Mouse (Mus musculus): ENCODE results near the gene Prss23. TPM values are rescaled to one million over a fixed set of nuclear protein-coding genes. Genes with fewer than 3 reads are reported as not detected.
A peak's percentile ranks its signal among the peaks of the same experiment; 100 is the strongest.

Gene Prss23
- polyA plus RNA-seq, 1 experiment from 2014 or later, result 14.4 TPM

DNA sequence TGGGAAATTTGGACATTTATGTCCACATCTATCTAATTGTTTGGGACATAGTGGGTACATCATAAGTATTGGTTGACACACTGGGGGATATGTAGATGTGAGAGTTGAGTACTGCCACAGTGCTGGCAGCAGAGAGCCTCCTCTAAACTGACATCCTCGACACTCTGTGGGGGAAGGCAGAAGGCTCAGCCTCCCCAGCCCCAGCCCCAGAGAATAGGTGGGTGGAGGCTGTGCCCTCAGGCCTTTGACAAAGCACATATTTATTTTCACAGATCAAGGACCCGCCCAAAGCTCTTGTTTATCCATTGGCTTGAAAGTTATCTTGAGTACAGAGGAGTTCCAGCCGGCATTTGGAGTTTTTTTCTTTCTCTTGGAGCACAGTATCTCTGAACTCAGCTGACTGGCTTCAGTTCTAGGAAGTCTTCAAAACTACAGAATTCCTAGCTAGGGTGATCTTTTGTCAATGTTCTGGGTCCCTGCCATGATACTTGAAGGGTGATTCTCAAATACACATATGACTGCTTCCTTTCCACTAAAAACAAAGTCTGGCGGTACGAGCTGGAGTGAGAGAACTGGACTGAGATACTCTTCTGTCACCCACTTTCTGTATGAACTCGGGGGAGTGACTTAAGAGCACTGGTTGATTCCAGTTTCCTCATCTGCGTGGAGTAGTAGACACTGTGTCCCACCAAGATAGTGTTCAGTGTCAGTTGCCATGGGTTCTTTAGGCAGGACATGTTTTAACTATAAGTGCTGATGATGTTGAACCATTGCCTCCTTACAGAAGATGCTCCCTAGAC is 43.0 kb downstream of the Prss23 start:
- H3K27me3 ChIP-seq, result no peaks in the 10 kb centered on the region
- H3K36me3 ChIP-seq, result no peaks in the 10 kb centered on the region
- no peak overlapping the region for H3K4me3 ChIP-seq (replicated peaks)
- H3K9me3 ChIP-seq, result no peaks in the 10 kb centered on the region
- no peak overlapping the region for H3K9ac ChIP-seq (replicated peaks)
- no peak overlapping the region for H3K27ac ChIP-seq
- H3K4me2 ChIP-seq (replicated peaks), result no peak overlapping the region
- ATAC-seq, result no peak
- H3K4me1 ChIP-seq (replicated peaks), result no peaks in the 10 kb centered on the region
- WGBS, result 80% methylated on average over 7 of the region's 7 CpGs

DNA sequence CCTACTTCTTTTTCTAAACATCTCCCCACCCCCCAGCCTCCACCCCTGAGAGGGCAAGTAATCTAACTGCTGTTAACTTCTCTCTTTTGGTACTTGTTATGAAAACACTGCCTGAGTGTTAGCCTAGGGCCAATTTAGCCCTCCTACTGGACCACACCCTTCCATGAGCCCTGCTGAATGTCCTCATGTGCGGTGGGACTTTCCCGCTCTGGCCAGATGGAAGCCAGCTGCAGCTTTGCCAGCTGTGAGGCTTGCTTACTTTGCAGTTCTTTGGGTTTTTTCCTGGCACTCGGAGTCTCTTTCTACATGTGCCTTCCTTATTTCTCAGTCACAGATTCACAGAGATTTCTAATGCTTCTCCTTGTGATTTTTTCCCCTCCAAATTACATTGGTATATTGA is 45.3 kb downstream of the Prss23 start:
- H3K9me3 ChIP-seq, result no peaks in the 10 kb centered on the region
- H3K4me1 ChIP-seq (replicated peaks), result no peaks in the 10 kb centered on the region
- no peaks in the 10 kb centered on the region for H3K36me3 ChIP-seq
- no peak for ATAC-seq
- H3K9ac ChIP-seq (replicated peaks), result no peak overlapping the region
- H3K4me2 ChIP-seq (replicated peaks), result no peak overlapping the region
- no peak overlapping the region for H3K27ac ChIP-seq
- no peaks in the 10 kb centered on the region for H3K27me3 ChIP-seq
- no peak overlapping the region for H3K4me3 ChIP-seq (replicated peaks)
- WGBS, result 84% methylated on average over 3 of the region's 3 CpGs

DNA sequence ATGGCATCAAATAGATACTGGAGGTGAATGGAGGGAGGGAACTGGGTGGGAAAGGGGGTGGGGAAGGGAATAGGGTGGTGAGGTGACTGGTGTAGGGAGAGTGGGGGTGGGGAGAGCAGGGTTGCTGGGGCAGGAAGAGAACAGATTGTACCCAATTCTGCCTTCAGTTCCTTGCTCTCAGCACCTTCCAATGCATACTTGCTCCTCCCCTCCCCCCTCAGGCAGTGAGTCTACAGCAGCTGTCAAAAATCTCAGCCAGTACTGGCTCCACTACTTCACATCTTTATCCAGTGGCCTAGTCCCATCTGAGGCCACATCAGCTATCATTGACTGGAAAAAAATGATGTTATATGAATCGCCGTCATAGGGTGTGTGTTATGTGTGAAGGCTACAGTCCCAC is 48.5 kb downstream of the Prss23 start:
- H3K36me3 ChIP-seq, result no peaks in the 10 kb centered on the region
- WGBS, result 91% methylated on average over 2 of the region's 2 CpGs
- ATAC-seq, result no peak

GRCm38 (mm10) chr7:89477294-89477999 is 49.5 kb downstream of the Prss23 start:
- Histone ChIP-seq H3K4me1 (replicated peaks) (no peaks in the 10 kb centered on the region), H3K9me3 (no peaks in the 10 kb centered on the region), H3K4me3 (replicated peaks) (no peak overlapping the region), H3K36me3 (no peaks in the 10 kb centered on the region), H3K27ac (no peak overlapping the region), H3K27me3 (no peaks in the 10 kb centered on the region; the same call in 1 of the 2 replicates), H3K4me2 (replicated peaks) (no peak overlapping the region), H3K9ac (replicated peaks) (no peak overlapping the region)
- 4% methylated on average over 1 of the region's 1 CpGs for WGBS
- ATAC-seq, result peak; percentile 87

More for the DNA sequence above, 48.5 kb downstream of the Prss23 start:
- H3K9ac ChIP-seq (replicated peaks), result no peak overlapping the region
- no peaks in the 10 kb centered on the region for H3K9me3 ChIP-seq
- no peaks in the 10 kb centered on the region; the same call in 1 of the 2 replicates for H3K27me3 ChIP-seq
- H3K4me3 ChIP-seq (replicated peaks), result no peak overlapping the region
- H3K4me1 ChIP-seq (replicated peaks), result no peaks in the 10 kb centered on the region
- no peak overlapping the region for H3K4me2 ChIP-seq (replicated peaks)
- no peak overlapping the region for H3K27ac ChIP-seq

- WGBS, result 64% methylated on average over 4 of the region's 4 CpGs
- no peak overlapping the region for H3K4me3 ChIP-seq (replicated peaks)
- ATAC-seq, result no peak
- no peaks in the 10 kb centered on the region; the same call in 1 of the 2 replicates for H3K27me3 ChIP-seq
- no peak overlapping the region for H3K9ac ChIP-seq (replicated peaks)
- H3K4me1 ChIP-seq (replicated peaks), result no peaks in the 10 kb centered on the region
- H3K36me3 ChIP-seq, result no peaks in the 10 kb centered on the region
- no peak overlapping the region for H3K4me2 ChIP-seq (replicated peaks)
- no peaks in the 10 kb centered on the region for H3K9me3 ChIP-seq
- H3K27ac ChIP-seq, result no peak overlapping the region
Observed at GRCm38 (mm10) chr7:89473442-89473841, 53.5 kb downstream of the Prss23 start.

- ATAC-seq, result peak; percentile 60
- no peak overlapping the region for H3K4me3 ChIP-seq (replicated peaks)
- H3K27ac ChIP-seq, result 0 out of 2 replicates have a peak overlapping the region, but pooled peaks have one; percentile 1
- no peaks in the 10 kb centered on the region for H3K36me3 ChIP-seq
- H3K9me3 ChIP-seq, result no peaks in the 10 kb centered on the region
- no peak overlapping the region for H3K4me2 ChIP-seq (replicated peaks)
- H3K27me3 ChIP-seq, result no peaks in the 10 kb centered on the region
- no peak overlapping the region for H3K9ac ChIP-seq (replicated peaks)
- WGBS, result 67% methylated on average over 10 of the region's 10 CpGs
- no peaks in the 10 kb centered on the region for H3K4me1 ChIP-seq (replicated peaks)
Observed at GRCm38 (mm10) chr7:89463775-89464592, 63.0 kb downstream of the Prss23 start.

GRCm38 (mm10) chr7:89463246-89463645 is 63.7 kb downstream of the Prss23 start:
- ATAC-seq, result no peak
- no peak overlapping the region for H3K9ac ChIP-seq (replicated peaks)
- H3K4me1 ChIP-seq (replicated peaks), result no peaks in the 10 kb centered on the region
- H3K4me3 ChIP-seq (replicated peaks), result no peak overlapping the region
- no peak overlapping the region for H3K27ac ChIP-seq
- WGBS, result 83% methylated on average over 3 of the region's 3 CpGs
- no peaks in the 10 kb centered on the region for H3K9me3 ChIP-seq
- H3K4me2 ChIP-seq (replicated peaks), result no peak overlapping the region
- H3K27me3 ChIP-seq, result no peaks in the 10 kb centered on the region
- no peaks in the 10 kb centered on the region for H3K36me3 ChIP-seq

GRCm38 (mm10) chr7:89462646-89463207 is 64.3 kb downstream of the Prss23 start:
- no peaks in the 10 kb centered on the region for H3K36me3 ChIP-seq
- no peak for ATAC-seq
- no peaks in the 10 kb centered on the region for H3K9me3 ChIP-seq
- no peak overlapping the region for H3K9ac ChIP-seq (replicated peaks)
- no peaks in the 10 kb centered on the region for H3K27me3 ChIP-seq
- H3K27ac ChIP-seq, result no peak overlapping the region
- no peak overlapping the region for H3K4me3 ChIP-seq (replicated peaks)
- no peaks in the 10 kb centered on the region for H3K4me1 ChIP-seq (replicated peaks)
- WGBS, result 92% methylated on average over 5 of the region's 5 CpGs
- no peak overlapping the region for H3K4me2 ChIP-seq (replicated peaks)

DNA sequence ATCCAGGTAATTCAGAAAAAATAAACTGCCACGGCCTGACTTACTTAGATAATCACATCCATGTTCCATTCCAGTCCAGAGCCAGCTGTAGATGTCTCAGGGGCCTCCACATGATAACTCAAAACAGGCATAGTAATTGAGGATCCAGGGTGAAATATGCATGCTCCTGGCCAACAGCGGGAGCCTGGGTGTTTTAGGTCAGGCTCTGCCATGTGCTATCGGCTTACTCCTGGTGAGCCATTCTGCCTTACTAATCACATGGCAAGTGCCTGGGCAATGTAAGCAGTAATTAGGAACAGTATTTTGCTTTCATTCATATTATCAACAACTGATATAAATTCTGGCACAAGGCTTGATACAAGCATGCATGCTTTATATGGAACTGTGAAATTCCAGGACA is 65.6 kb downstream of the Prss23 start:
- Histone ChIP-seq H3K9me3 (no peaks in the 10 kb centered on the region), H3K36me3 (no peaks in the 10 kb centered on the region), H3K9ac (replicated peaks) (no peak overlapping the region), H3K4me3 (replicated peaks) (no peak overlapping the region), H3K27ac (no peak overlapping the region), H3K4me1 (replicated peaks) (no peaks in the 10 kb centered on the region; the same call in 1 of the 2 replicates), H3K4me2 (replicated peaks) (no peak overlapping the region), H3K27me3 (no peaks in the 10 kb centered on the region)
- 74% methylated on average over 3 of the region's 3 CpGs for whole genome bisulfite sequencing
- ATAC-seq, result no peak

DNA sequence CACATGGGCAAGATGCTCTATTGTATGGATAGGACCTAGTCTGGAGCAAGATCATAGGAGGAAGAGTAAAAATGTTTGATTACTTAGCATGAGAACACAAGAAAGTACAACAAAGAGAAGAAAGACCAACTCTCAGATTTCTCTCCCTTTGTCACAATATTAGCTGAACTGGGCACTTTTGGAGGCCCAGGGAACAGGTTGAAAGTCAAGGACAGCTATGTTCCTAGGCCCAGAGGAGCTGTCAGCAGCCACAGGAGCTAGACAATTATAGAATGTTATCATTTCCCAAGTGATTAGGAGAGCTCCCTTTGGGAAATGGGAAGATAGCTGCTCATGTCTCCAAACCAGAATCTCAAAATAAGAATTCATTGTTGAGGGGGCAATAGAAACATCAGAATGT is 66.1 kb downstream of the Prss23 start:
- Histone ChIP-seq H3K27me3 (no peaks in the 10 kb centered on the region), H3K9me3 (no peaks in the 10 kb centered on the region), H3K36me3 (no peaks in the 10 kb centered on the region), H3K27ac (no peak overlapping the region), H3K4me3 (replicated peaks) (no peak overlapping the region), H3K4me1 (replicated peaks) (no peaks in the 10 kb centered on the region; the same call in 1 of the 2 replicates), H3K9ac (replicated peaks) (no peak overlapping the region), H3K4me2 (replicated peaks) (no peak overlapping the region)
- ATAC-seq, result no peak

- H3K27ac ChIP-seq, result no peak overlapping the region
- no peaks in the 10 kb centered on the region for H3K9me3 ChIP-seq
- H3K9ac ChIP-seq (replicated peaks), result no peak overlapping the region
- H3K4me2 ChIP-seq (replicated peaks), result no peak overlapping the region
- H3K4me3 ChIP-seq (replicated peaks), result no peak overlapping the region
- WGBS, result 80% methylated on average over 2 of the region's 2 CpGs
- H3K27me3 ChIP-seq, result no peaks in the 10 kb centered on the region
- H3K4me1 ChIP-seq (replicated peaks), result no peaks in the 10 kb centered on the region; the same call in 1 of the 2 replicates
- no peaks in the 10 kb centered on the region for H3K36me3 ChIP-seq
- no peak for ATAC-seq
Observed at GRCm38 (mm10) chr7:89459691-89460090, 67.3 kb downstream of the Prss23 start.
